Mouse (Mus musculus): ENCODE measurements around the gene Pgf. TPM values are rescaled to one million over a fixed set of nuclear protein-coding genes. Genes with fewer than 3 reads are reported as not detected.

Pgf gene
- total RNA-seq, 2 experiments from 2014 or later = 1.7 to 1.8 TPM

DNA sequence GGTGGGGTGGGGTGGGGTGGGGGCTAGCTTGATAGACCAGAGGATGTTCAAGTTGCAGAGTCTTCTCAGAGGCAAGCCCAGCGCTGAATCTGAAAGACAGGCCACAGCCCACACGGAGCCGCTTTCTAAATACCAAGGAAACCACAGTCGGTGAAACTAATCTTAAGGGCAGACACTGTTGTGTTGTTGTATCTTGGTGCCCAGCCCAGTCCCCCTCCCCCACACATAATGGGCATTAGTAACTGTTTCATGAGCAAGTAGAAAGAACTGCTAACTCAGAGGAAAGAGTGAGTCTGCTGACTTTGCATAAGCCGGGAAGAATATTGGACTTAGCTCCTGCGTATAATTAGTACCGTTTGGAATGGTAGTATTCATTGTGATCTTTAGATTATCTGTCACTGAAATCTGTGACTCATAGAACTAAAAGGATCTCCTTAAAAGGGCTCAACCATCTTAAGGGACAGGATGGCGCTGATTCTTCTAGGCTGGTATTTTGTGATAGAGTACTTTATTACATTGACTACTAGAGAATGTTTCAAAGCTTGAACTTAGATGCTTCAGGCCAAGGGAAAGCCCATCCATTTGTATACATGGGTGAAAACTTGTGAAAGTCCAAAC lies 50.5 kb downstream of the Pgf start:
- DNase-seq (ENCODE audit: low spot score) = no peak

GRCm38 (mm10) chr12:85124751-85125150 lies 52.8 kb downstream of the Pgf start:
- no peak for DNase-seq (ENCODE audit: low spot score)

- no peak for DNase-seq (ENCODE audit: low spot score)
Observed at GRCm38 (mm10) chr12:85123645-85124044, 53.9 kb downstream of the Pgf start.

DNA sequence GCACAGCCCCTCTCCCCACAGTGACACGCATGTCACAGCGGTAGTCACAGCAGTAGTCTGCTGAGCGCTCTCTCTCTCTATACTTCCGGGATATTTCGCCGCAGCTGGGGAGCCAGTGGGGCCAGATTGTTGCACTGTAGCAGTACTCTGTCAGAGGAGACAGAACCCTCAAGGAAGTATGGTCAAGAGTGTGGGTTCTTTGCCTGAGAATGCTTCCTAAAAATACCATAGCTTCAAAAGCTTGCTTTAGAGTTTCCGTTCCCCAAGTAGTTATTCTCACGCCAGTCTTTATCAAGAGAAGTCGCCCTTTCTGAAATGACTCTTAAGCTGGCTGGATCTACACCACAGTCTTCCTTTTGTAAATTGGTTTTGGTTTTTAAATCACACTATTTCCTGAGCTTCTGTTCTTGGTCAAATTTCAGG lies 54.5 kb downstream of the Pgf start:
- DNase-seq (ENCODE audit: low spot score) = no peak

DNA sequence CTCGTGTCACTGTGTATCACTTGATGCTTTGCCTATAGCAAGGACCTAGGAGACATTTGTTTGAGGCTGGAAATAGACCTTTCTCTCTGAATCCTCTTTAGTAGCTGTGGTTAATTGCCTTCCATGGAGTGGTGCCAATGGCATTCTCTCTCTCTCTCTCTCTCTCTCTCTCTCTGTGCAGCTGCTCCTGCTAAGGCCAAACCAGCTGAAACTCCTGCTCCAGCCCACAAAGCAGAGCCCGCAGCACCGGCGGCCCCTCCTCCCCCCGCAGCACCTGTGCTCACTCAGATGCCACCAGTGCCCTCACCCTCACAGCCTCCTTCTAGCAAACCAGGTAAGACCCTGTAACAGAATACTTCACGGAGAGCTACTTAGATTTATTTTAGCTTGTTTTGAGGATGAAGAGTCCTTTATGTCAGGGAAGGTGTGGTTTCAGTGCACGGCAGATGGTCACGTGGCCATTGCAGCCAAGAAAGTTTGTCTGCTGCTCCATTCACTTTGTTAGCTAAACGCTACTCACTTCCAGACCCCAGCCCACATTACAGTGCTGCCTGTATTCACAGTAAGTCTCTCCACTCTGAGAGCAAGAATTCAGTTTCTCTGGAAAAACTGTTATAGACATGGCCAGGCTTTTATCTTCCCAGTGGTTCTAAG lies 55.7 kb downstream of the Pgf start:
- no peak for DNase-seq (ENCODE audit: low spot score)

Other genes with a start within 250 kb of the Pgf start
- gene Fcf1, start 206.9 kb downstream of the Pgf start, total RNA-seq (2021) = 10 to 100 TPM; 29.7 to 32.1 TPM
- 10 to 100 TPM; 25.5 to 29.4 TPM for gene Arel1, start 206.9 kb downstream of the Pgf start, total RNA-seq (2021)
- 10 to 100 TPM; 14.4 to 16.4 TPM for gene Ylpm1, start 181.5 kb downstream of the Pgf start, total RNA-seq (2021)
- gene Prox2, start 67.0 kb downstream of the Pgf start, total RNA-seq (2021) = 1 to 10 TPM; 1.9 to 3.4 TPM
- gene Dlst, start 67.0 kb downstream of the Pgf start, total RNA-seq (2021) = 100 to 1,000 TPM; 263 to 288 TPM
- under 1 TPM; 0.39 to 1.00 TPM for gene Rps6kl1, start 26.5 kb downstream of the Pgf start, total RNA-seq (2021)
- gene Eif2b2, start 41.7 kb upstream of the Pgf start, total RNA-seq (2021) = 10 to 100 TPM; 56.9 to 72.5 TPM
- 10 to 100 TPM; 10.4 to 10.7 TPM for gene Mlh3, start 92.8 kb upstream of the Pgf start, total RNA-seq (2021)
- 10 to 100 TPM; 47.9 to 54.1 TPM for gene Acyp1, start 110.6 kb upstream of the Pgf start, total RNA-seq (2021)
- gene Zc2hc1c, start 110.8 kb upstream of the Pgf start, total RNA-seq (2021) = 1 to 10 TPM; 1.7 to 1.8 TPM
- 100 to 1,000 TPM; 107 to 116 TPM for gene Nek9, start 161.6 kb upstream of the Pgf start, total RNA-seq (2021)
- gene Tmed10, start 197.1 kb upstream of the Pgf start, total RNA-seq (2021) = 100 to 1,000 TPM; 121 to 123 TPM